Mouse (Mus musculus) subcutaneous adipose tissue, adult 2 months (tissue): ENCODE measurements around the gene Srgn. TPM values are rescaled to one million over a fixed set of nuclear protein-coding genes. Genes with fewer than 3 reads are reported as not detected.

ENCODE experiments used
- polyA plus RNA-seq: library from polyadenylated mRNA; depleted of rRNA; stranded (reverse); fragments of >200 nt; gene quantifications from 2 replicates; pipeline ENCODE4 v1.2.3, GENCODE M21; 2012; ENCODE audit warnings: low replicate concordance; rRNA removed

Gene Srgn
- 45.6 and 126 TPM in 2 replicates for polyA plus RNA-seq

DNA sequence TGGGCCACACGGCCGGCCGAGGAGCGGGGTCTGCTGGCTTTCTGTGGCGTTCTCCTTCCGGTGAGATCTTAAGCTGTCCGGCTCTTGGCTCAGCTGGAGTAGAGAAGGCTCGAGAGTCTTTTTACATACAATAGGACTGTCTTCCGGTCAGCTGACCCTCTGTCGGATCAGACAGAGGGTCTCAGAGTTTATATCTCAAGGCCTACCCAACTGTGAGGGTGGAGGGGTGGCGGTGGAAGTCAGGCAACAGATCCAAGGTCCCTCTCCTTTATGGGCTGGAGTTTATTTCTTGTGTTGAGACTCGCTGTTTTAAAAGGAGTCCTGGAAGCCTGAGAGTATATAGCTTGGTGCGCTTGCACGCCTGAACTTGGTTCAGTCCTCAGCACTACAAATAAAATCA lies at the start of gene Srgn:
Srgn (minus strand) TSS at position 101 of the 400 bp plus-strand sequence.

DNA sequence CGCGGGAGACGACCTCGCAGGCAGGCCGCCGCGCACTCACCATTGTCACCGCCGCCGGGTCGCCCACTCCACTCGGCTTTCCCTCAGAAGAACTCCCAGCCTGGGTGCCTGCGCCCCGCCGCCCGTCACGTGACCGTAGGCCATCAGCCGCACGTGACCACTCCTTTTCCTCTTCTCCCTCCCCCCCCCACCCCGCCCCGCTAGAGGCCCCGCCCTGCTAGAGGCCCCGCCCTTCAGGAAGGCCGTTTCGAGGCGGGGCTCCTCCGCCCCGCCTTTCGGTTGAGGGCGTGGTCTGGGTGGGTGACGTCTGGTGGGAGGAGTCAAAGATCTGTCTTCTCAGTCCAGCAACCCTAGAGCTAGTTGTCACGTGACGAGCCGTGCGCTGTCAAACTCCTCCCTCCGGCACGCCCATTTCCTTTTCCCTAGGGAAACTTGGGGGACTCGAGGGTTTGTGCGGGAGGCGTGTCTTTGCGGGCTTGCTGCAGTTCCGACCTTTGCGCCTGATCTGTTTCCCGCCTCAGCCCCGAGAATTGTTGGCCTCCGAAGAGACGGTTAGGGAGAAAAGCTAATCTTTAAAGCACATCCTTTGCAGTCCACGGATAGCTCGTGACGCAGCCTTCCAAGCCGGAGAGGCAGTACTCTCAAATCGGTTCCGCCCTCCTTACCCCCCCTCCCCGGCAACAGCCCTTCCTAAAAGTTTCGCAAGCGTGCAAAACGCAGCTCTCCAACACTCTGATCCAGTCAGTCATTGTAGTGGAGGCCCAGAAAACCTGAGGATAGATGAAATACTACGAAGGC lies 40.4 kb downstream of the Srgn start, which contains the start of gene Vps26a:
Vps26a (minus strand) TSS at position 188 of the 798 bp plus-strand sequence.

DNA sequence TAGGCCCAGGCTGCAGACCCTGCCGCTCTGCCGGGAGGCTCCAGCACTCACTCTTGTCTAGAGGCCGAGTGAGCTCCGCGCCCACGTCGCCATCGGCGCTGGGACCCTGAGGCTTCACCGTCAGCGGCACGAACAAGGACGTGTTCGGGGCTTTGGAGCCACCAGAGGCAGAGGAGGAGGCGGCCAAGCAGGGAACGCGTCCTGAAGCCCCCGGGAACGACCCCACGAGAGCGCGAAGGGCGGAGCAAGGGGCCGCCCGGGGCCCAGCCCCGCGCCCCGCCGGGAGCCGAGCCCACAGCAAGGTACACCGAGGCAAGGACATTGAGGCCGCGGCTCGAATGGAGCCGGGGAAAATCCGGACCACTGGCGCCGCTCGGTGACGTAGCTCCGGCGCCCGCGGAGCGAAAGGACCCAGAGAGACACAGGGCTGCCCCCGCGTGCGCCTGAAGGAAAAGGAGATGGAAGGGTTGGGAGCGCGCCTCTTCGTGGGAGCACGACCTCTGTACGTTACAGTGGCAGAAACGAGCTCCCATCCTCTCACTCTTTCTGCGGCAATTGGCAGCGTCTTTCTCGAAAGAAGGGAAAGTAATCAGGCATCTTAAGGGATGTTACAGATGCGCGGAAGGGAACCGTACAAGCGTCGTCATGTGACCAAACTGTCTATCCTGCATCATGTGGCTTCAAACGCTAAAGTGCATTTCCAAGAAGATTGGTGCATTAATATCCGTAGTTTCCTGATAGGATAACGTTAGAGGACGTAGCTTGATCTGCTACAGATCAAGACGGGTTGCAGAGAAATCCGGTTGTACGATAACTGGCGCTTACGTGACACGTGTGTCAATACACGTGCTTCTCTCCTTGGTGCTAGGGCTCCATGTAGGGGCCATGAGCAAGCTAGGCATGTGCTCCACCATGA lies 77.6 kb downstream of the Srgn start, which contains the start of the genes 4930507D05Rik and Supv3l1:
4930507D05Rik (plus strand) TSS at position 126 of the 916 bp plus-strand sequence.
Supv3l1 (minus strand) TSS at position 375 of the 916 bp plus-strand sequence.

Other genes with a start within 250 kb of the Srgn start
- 17.7 and 40.6 TPM in 2 replicates for gene Hk1, start 147.5 kb downstream of the Srgn start, polyA plus RNA-seq
- gene Hkdc1, start 105.0 kb downstream of the Srgn start, polyA plus RNA-seq, result 0.10 and 0.14 TPM in 2 replicates
- gene 4930507D05Rik, start 78.0 kb downstream of the Srgn start, polyA plus RNA-seq, result 0.06 and 0.24 TPM in 2 replicates
- gene Supv3l1, start 77.7 kb downstream of the Srgn start, polyA plus RNA-seq, result 24.0 and 26.5 TPM in 2 replicates
- 17.2 and 18.9 TPM in 2 replicates for gene Vps26a, start 40.6 kb downstream of the Srgn start, polyA plus RNA-seq
- 27.1 and 34.3 TPM in 2 replicates for gene Kif1bp, start 51.0 kb upstream of the Srgn start, polyA plus RNA-seq
- gene Ddx21, start 74.8 kb upstream of the Srgn start, polyA plus RNA-seq, result 10.6 and 30.2 TPM in 2 replicates
- gene Ddx50, start 123.8 kb upstream of the Srgn start, polyA plus RNA-seq, result 12.6 and 17.1 TPM in 2 replicates
- gene Stox1, start 198.7 kb upstream of the Srgn start, polyA plus RNA-seq, result 0.47 and 0.48 TPM in 2 replicates